Mouse (Mus musculus) cortical plate, adult 2 months (tissue): Measurements from ENCODE around the gene Ick.

ENCODE experiments used
- CTCF ChIP-seq: fragments of 200-500 bp; IDR thresholded peaks from 2 replicates; pipeline ENCODE4 v1.5.1; 2011; ENCODE audit warnings: mild to moderate bottlenecking, control low read depth, low read length; ENCODE audit not compliant: insufficient read depth; ENCODE audit errors: extremely low read depth
- POLR2A ChIP-seq: fragments of 200-500 bp; IDR thresholded peaks from 2 replicates; pipeline ENCODE4 v1.6.1; 2011; ENCODE audit warnings: mild to moderate bottlenecking, low read length, control low read depth; ENCODE audit not compliant: insufficient read depth; ENCODE audit errors: extremely low read depth

- TF ChIP-seq POLR2A (peak; percentile 95), CTCF (no peak)
These were observed 66.5 kb downstream of the Ick start for GRCm38 (mm10) chr9:78175277-78176200.
